Mouse (Mus musculus) liver, embryonic 14.5 days (tissue): ENCODE results near the gene Ptpn5.

ENCODE experiments used
- CTCF ChIP-seq: IDR thresholded peaks from 2 replicates; pipeline ENCODE4 v1.5.1; 2016; ENCODE audit warnings: antibody characterized with exemption, low read depth, control low read depth
- EP300 ChIP-seq: IDR thresholded peaks from 2 replicates; pipeline ENCODE4 v1.6.1; 2016; ENCODE audit warnings: antibody characterized with exemption, low read depth

DNA sequence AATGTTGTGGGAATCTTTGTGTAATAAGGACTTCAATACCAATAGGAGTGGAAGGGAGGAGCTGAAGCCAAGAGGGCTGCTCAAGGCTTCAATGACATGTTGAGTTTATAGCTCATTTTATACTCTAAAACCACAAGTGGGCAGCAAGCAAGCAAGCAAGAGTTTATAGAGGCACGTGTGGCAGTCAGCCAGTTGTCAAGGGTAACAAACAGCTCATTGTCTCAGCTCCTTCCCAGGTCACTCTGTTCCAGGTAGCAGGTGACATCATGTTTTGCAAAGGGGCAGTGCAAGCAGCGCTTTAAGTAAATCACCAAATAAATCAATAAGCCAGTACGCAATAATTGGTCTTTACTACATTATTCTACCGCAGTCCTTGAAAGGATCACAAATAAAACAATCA, 29.7 kb upstream of the Ptpn5 start:
- no peak for TF ChIP-seq CTCF
- TF ChIP-seq EP300 = no peak
